ENCODE assay signal across 8 mouse cellular contexts in the genomic region with DNA sequence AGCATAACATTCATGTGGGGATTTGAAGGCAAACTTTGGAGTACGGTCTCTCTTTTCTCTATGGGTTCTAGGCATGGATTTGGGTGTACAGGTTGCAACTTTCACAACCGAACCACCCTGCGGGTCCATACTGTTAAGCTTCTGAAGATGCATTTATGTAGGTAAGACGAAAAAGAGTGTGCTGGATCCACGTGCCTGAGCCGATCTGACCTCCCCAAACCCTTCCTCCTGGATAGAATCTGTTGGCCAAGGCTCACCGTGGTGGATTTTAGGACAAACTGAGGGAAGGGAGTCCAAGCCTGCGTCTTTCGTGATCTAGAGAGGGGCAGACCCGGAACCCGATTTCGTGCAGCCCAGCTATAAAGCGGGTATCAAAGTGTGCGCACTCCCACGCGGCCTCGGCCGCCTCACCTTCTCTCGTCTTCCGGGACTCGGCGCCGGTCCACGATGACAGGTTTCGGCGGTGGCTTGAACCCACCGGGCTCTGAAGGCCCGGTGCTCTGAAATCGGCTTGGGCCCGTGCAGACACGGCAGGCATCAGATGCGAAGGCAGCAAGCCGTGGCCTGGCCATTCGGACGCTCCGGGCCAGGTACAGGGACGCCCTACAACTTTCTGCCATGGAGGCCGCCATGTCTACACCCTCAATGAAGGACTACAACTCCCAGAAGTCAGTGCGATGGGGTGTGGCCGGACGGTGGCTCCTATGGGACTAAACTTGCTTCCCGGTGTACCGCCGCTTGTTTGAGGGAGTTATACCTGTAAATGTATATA. TPM values are rescaled to one million over a fixed set of nuclear protein-coding genes. Genes with fewer than 3 reads are reported as not detected.
DNase-seq lines count a peak whose midpoint lies in the region; ATAC-seq lines count a peak whose summit lies in the region.

A gene (minus strand): TSS at position 663 of the 772 bp plus-strand sequence.

- H3K9ac ChIP-seq in hindbrain, embryonic 11.5 days (ENCODE audit: low read depth, low read length) = peak within 1 kb of the TSS; percentile 69

- under 1% methylated on average over 44 of the region's 44 CpGs for WGBS in hindbrain, embryonic 11.5 days

- ATAC-seq in hindbrain, embryonic 11.5 days (ENCODE audit: low FRiP score) = peak; percentile 98

- no peaks in the 10 kb centered on the region for H3K27me3 ChIP-seq in hindbrain, embryonic 11.5 days (ENCODE audit: control insufficient read depth, insufficient read depth, low read length)

- H3K4me3 ChIP-seq in hindbrain, embryonic 11.5 days (ENCODE audit: low read depth, low read length) = peak within 1 kb of the TSS; percentile 88

- H3K27ac ChIP-seq in hindbrain, embryonic 11.5 days (ENCODE audit: low read depth, low read length) = no peak within 1 kb of the TSS

- H3K36me3 ChIP-seq in hindbrain, embryonic 11.5 days (ENCODE audit: control insufficient read depth, insufficient read depth, low read length) = 0 out of 2 replicates have a peak, but pooled peaks cover 9% of the 10 kb centered on the region

- no peaks in the 10 kb centered on the region for H3K9me3 ChIP-seq in hindbrain, embryonic 11.5 days (ENCODE audit: control insufficient read depth, low read length)

- peak; percentile 88 for DNase-seq in MN1 (ENCODE audit: low spot score)
- peak; percentile 95 for DNase-seq in cerebellum, adult 9-10 months
- peak; percentile 86 to 97 for DNase-seq in frontal cortex, adult 2 months (ENCODE audit: extremely low spot score in 1 of 2, low spot score in 1 of 2)
- DNase-seq in hindbrain, embryonic 11.5 days (ENCODE audit: low spot score) = peak; percentile 96
- DNase-seq in layer of hippocampus, postnatal 10 days (ENCODE audit: low spot score in 2 of 2) = peak; percentile 87 to 92
- peak; percentile 97 for DNase-seq in lung, postnatal 10 days
- DNase-seq in ovary, postnatal 36 days (ENCODE audit: low spot score) = peak; percentile 85
- DNase-seq in thymus, postnatal 25 days = peak; percentile 94

- peak within 1 kb of the TSS; percentile 65 for H3K4me2 ChIP-seq in hindbrain, embryonic 11.5 days (replicated peaks; ENCODE audit: low read depth, low read length)

- H3K4me1 ChIP-seq in hindbrain, embryonic 11.5 days (replicated peaks; ENCODE audit: control insufficient read depth, insufficient read depth, low read length) = 0 out of 2 replicates have a peak, but pooled peaks cover 2% of the 10 kb centered on the region

RNA-seq across cellular contexts. Expression of the gene that starts here (rescaled TPM):
- polyA plus RNA-seq in frontal cortex, adult 2 months (2012; rRNA removed) = 10.8 and 15.0 TPM in 2 replicates
- 68.1 and 69.5 TPM in 2 replicates for polyA plus RNA-seq in hindbrain, embryonic 11.5 days (2014; fragmentation: Nextera tagmentation; extraction: Ambion mirVana)
- 10 to 100 TPM; 28.5 to 33.9 TPM for total RNA-seq in layer of hippocampus, postnatal 10 days (2021)
